Mouse (Mus musculus) ES-E14 (cell line): Measurements from ENCODE around the gene Sec63. TPM values are rescaled to one million over a fixed set of nuclear protein-coding genes. Genes with fewer than 3 reads are reported as not detected.

ENCODE experiments used
- DNase-seq: peaks from one replicate; pipeline ENCODE4 v3.0.0-alpha.2; 2013; ENCODE audit warnings: low read depth, low spot score
- H3K27ac ChIP-seq: 2 replicates; pipeline ENCODE4 v1.5.1; 2012; ENCODE audit warnings: low read depth, mild to moderate bottlenecking, low read length, moderate library complexity, mixed read lengths; ENCODE audit not compliant: poor library complexity, insufficient read depth, severe bottlenecking
- H3K36me3 ChIP-seq: 2 replicates; pipeline ENCODE4 v1.6.1; 2012; ENCODE audit warnings: mild to moderate bottlenecking, low read length, moderate library complexity, mixed read lengths; ENCODE audit not compliant: control insufficient read depth, poor library complexity, insufficient read depth, severe bottlenecking
- H3K4me1 ChIP-seq, 2 experiments: fragments of 150-350 bp in 1 of 2; sonication (generic) in 1 of 2; 2 replicates each; pipeline ENCODE4 v1.6.1; 2012; ENCODE audit warnings: low read length in 2 of 2, mild to moderate bottlenecking in 1 of 2, mixed read lengths in 1 of 2; ENCODE audit not compliant: control insufficient read depth in 2 of 2, insufficient read depth in 2 of 2, poor library complexity in 1 of 2
- H3K4me3 ChIP-seq, 2 experiments: fragments of 150-350 bp in 1 of 2; sonication (generic) in 1 of 2; 2 replicates each; pipeline ENCODE4 v1.5.1; 2012; ENCODE audit warnings: low read length in 2 of 2, low read depth in 1 of 2, mild to moderate bottlenecking in 1 of 2, mixed read lengths in 1 of 2; ENCODE audit not compliant: insufficient read depth in 1 of 2, poor library complexity in 1 of 2, severe bottlenecking in 1 of 2
- H3K9ac ChIP-seq: 2 replicates; pipeline ENCODE4 v1.6.1; 2012; ENCODE audit warnings: low read depth, mild to moderate bottlenecking, low read length, mixed read lengths; ENCODE audit not compliant: poor library complexity, insufficient read depth, severe bottlenecking
- H3K9me3 ChIP-seq: fragments of 150-350 bp; sonication (generic); 2 replicates; pipeline ENCODE4 v1.6.1; 2012; ENCODE audit warnings: low read depth, mild to moderate bottlenecking, low read length; ENCODE audit not compliant: control insufficient read depth, insufficient read depth
- CHD2 ChIP-seq: IDR thresholded peaks from 2 replicates; pipeline ENCODE4 v1.6.1; 2014; ENCODE audit warnings: mild to moderate bottlenecking, low read depth, low read length, inconsistent platforms
- HCFC1 ChIP-seq: IDR thresholded peaks from 2 replicates; pipeline ENCODE4 v1.6.1; 2012; ENCODE audit warnings: low read length, inconsistent platforms, borderline replicate concordance; ENCODE audit not compliant: insufficient read depth
- MAFK ChIP-seq: IDR thresholded peaks from 2 replicates; pipeline ENCODE4 v1.6.1; 2014; ENCODE audit warnings: mild to moderate bottlenecking, low read depth, low read length, inconsistent platforms; ENCODE audit not compliant: insufficient read depth
- ZC3H11A ChIP-seq: IDR thresholded peaks from 2 replicates; pipeline ENCODE4 v1.6.1; 2012; ENCODE audit warnings: low read depth, mild to moderate bottlenecking, inconsistent platforms, low read length, borderline replicate concordance
- ZNF384 ChIP-seq: IDR thresholded peaks from 2 replicates; pipeline ENCODE4 v1.6.1; 2012; ENCODE audit warnings: low read depth, low read length, inconsistent platforms
- in situ Hi-C, 2 experiments: fragments of 600-800 bp; cut with MboI; formaldehyde crosslinking; loops; one replicate each; pipeline ENCODE4 v1.15.1; 2025; ENCODE audit warnings: low sequenced_read_pairs in 2 of 2, inconsistent platforms in 1 of 2; ENCODE audit not compliant: unreplicated experiment in 2 of 2
- total RNA-seq: library from RNA; depleted of rRNA; stranded (reverse); fragments of 300-350 nt; gene quantifications from 2 replicates; pipeline ENCODE4 v1.2.3, GENCODE M21; 2012; rRNA removed

Sec63 gene
- total RNA-seq, 1 experiment = 44.2 TPM

DNA sequence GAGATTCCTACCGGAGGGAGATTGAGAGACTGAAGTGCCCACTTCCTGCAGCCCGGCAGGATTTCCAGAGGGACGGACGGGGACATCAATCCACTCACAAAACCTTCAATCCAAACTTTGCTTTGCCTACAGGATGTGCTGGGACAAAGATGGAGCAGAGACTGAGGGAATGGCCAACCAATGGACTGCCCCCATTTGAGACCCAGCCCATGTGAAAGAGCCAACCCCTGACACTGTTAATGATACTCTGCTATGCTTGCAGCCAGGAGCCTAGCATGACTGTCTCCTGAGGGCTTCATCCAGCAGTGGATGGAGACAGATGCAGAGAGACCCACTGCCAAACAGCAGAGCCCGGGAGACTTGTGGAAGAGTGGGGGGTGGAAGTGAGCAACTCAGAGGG lies 118.4 kb downstream of the Sec63 start:
- Histone ChIP-seq H3K9me3 (no peaks in the 10 kb centered on the region), H3K4me3 (no peak overlapping the region), H3K27ac (no peak overlapping the region), H3K9ac (no peak overlapping the region), H3K36me3 (no peaks in the 10 kb centered on the region), H3K4me1 (no peaks in the 10 kb centered on the region)
- in situ Hi-C loops = no loop called here
- TF ChIP-seq ZNF384 (no peak), MAFK (no peak), CHD2 (no peak), HCFC1 (no peak), ZC3H11A (no peak)
- no peak for DNase-seq

Other genes with a start within 250 kb of the Sec63 start
- gene Nr2e1, start 177.9 kb upstream of the Sec63 start, total RNA-seq = not detected in 2 replicates
- 19.7 and 23.7 TPM in 2 replicates for gene Ostm1, start 177.7 kb upstream of the Sec63 start, total RNA-seq
- 0.22 and 0.26 TPM in 2 replicates for gene Scml4, start 98.9 kb downstream of the Sec63 start, total RNA-seq